Mouse (Mus musculus) layer of hippocampus, adult 8-10 months (tissue): ENCODE measurements around the gene Gm29776. TPM values are rescaled to one million over a fixed set of nuclear protein-coding genes. Genes with fewer than 3 reads are reported as not detected.

Experiments
- DNase-seq, 2 experiments: peaks; one replicate each; pipeline ENCODE4 v3.0.0; 2022; ENCODE audit warnings: low spot score in 2 of 2
- microRNA-seq, 2 experiments: library from miRNA; unstranded; fragments of <30 nt; microRNA quantifications; one replicate each; pipeline ENCODE4 v1.2.0; 2022
- total RNA-seq, 4 experiments: library from RNA; stranded (reverse); gene quantifications; 2 replicates each; pipeline ENCODE4 v1.2.4; 2022

Gm29776 gene
- total RNA-seq, 4 experiments from 2014 or later, result 0.18 TPM; not detected in 3

- DNase-seq, result no peak
These were observed 45.8 kb downstream of the Gm29776 start for GRCm38 (mm10) chr14:54652787-54653186.

GRCm38 (mm10) chr14:54651556-54651955 is 47.1 kb downstream of the Gm29776 start:
- DNase-seq, result no peak

GRCm38 (mm10) chr14:54650621-54651454 is 47.8 kb downstream of the Gm29776 start:
- peak; percentile 70 to 80 for DNase-seq

DNA sequence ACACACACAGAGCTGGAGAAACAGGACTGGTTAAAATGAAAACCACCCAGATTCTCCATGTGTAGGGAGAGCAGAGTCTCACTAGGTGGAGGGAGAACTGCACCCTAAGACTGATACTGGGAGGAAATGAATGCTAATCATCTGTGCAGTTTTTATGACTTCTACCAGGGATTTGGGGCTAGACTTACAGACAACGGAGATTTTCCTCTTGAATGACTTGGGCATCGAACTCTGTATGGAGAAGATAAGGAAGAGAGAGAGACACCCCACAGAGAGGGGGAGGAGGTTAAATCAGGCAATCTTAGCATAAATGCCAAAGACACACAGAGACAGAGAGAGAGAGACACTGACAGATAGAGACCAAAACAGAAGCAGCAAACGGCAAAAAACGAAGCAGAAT is 50.7 kb downstream of the Gm29776 start:
- no peak for DNase-seq

DNA sequence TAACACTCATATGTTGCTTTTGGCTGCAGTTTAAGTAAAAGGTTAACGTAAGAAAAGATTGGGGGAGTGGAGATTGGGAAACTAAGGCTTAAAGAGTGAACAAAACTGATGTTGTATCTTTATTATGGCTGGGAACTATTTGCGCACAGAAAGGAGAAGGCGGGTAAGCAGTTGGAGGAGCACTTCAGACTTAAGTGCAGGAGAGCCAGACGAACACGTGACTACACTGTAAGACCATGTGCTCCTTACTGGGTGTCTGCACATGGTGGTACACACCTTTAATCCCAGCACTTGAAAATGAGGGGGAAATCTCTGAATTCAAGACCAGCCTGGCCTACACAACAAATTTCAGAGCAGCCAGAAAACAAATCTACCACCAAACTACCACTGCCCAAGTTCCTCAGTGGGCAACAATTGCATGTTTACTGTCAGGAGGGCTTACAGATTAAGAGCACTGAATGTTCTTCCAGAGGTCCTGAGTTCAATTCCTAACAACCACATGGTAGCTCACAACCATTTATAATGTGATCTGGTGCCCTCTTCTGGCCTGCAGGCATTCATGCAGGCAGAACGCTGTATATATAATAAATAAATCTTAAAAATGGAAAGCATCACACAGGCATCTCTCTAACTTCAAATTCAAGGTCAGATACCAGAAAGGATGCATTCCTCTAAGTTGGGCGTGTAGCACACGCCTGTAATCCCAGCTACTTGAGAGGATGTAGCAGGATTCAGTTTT is 51.6 kb downstream of the Gm29776 start:
- no peak for DNase-seq

- no peak for DNase-seq
These were observed 52.2 kb downstream of the Gm29776 start for GRCm38 (mm10) chr14:54646455-54646854.

DNA sequence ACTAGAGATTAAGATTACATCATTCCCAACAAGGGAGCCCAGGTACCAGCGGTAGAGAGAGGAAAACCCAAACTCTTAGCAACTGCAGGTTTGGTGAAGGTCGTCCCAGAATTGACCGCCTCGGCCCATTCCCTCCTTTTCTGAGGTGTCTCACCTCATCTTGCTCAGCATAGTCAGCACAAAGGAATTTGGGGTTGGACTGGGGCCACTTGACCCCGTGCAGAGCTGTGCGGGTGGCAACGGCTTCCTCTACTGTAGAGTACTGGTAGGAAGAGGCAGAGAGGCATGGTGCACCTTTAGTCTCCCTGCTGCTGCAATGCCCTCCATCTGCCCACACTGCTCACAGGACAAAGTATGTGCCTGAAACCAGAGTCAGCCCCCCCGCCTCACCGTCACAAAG is 54.3 kb downstream of the Gm29776 start:
- no peak for DNase-seq

GRCm38 (mm10) chr14:54643011-54643410 is 55.6 kb downstream of the Gm29776 start:
- DNase-seq, result no peak

Small RNAs within 50 kb of the gene (microRNA-seq; reads per million reads assigned to microRNA genes)
- 0 to 0.32 reads per million in 2 experiments for gene Mir6948

Other genes starting within 250 kb of the Gm29776 start
- 10 to 100 TPM; 32.0 to 44.8 (median 36.7) TPM for gene Lrp10, start 234.7 kb downstream of the Gm29776 start, total RNA-seq
- gene Rem2, start 222.7 kb downstream of the Gm29776 start, total RNA-seq, result 10 to 100 TPM; 15.7 to 25.1 (median 18.7) TPM
- 10 to 100 TPM; 47.0 to 58.2 (median 51.9) TPM for gene Prmt5, start 181.3 kb downstream of the Gm29776 start, total RNA-seq
- gene Haus4, start 144.2 kb downstream of the Gm29776 start, total RNA-seq, result 1 to 10 TPM; 3.6 to 9.7 (median 4.9) TPM
- 1 to 10 TPM; 1.3 to 2.7 (median 1.9) TPM for gene Ajuba, start 121.3 kb downstream of the Gm29776 start, total RNA-seq
- 1 to 10 TPM; 4.4 to 7.8 (median 6.1) TPM for gene 4931414P19Rik, start 92.8 kb downstream of the Gm29776 start, total RNA-seq
- gene Psmb5, start 80.8 kb downstream of the Gm29776 start, total RNA-seq, result 100 to 1,000 TPM; 179 to 205 (median 193) TPM
- under 1 TPM in 3 of 4 experiments, not detected in 1; 0.14 to 0.51 (median 0.23) TPM for gene Psmb11, start 77.4 kb downstream of the Gm29776 start, total RNA-seq
- not detected for gene Gm17606, start 57.9 kb downstream of the Gm29776 start, total RNA-seq
- gene Cdh24, start 57.5 kb downstream of the Gm29776 start, total RNA-seq, result 10 to 100 TPM; 16.0 to 24.1 (median 20.7) TPM
- gene 1700123O20Rik, start 12.6 kb downstream of the Gm29776 start, total RNA-seq, result 10 to 100 TPM; 17.9 to 27.8 (median 23.7) TPM
- gene Acin1, start 11.9 kb downstream of the Gm29776 start, total RNA-seq, result 100 to 1,000 TPM; 190 to 255 (median 232) TPM
- gene Cebpe, start 13.3 kb upstream of the Gm29776 start, total RNA-seq, result not detected
- gene Slc7a8, start 83.1 kb upstream of the Gm29776 start, total RNA-seq, result 10 to 100 TPM; 49.8 to 67.2 (median 58.5) TPM
- not detected for gene Rnf212b, start 115.3 kb upstream of the Gm29776 start, total RNA-seq
- 10 to 100 TPM; 20.3 to 33.2 (median 26.2) TPM for gene Homez, start 172.1 kb upstream of the Gm29776 start, total RNA-seq
- gene Ppp1r3e, start 178.7 kb upstream of the Gm29776 start, total RNA-seq, result 10 to 100 TPM; 18.2 to 23.0 (median 22.2) TPM
- gene Bcl2l2, start 184.5 kb upstream of the Gm29776 start, total RNA-seq, result 100 to 1,000 TPM; 117 to 125 (median 121) TPM
- 10 to 100 TPM in 1 of 4 experiments, not detected in 3; 25.6 TPM for gene Gm20521, start 184.6 kb upstream of the Gm29776 start, total RNA-seq
- gene Pabpn1, start 193.7 kb upstream of the Gm29776 start, total RNA-seq, result 100 to 1,000 TPM; 260 to 320 (median 270) TPM
- gene Slc22a17, start 214.3 kb upstream of the Gm29776 start, total RNA-seq, result 100 to 1,000 TPM; 629 to 644 (median 642) TPM
- gene Efs, start 227.3 kb upstream of the Gm29776 start, total RNA-seq, result 10 to 100 TPM; 10.1 to 13.7 (median 12.4) TPM
- gene Il25, start 233.9 kb upstream of the Gm29776 start, total RNA-seq, result under 1 TPM in 1 of 4 experiments, not detected in 3; 0.47 TPM
- 10 to 100 TPM; 62.4 to 83.2 (median 76.3) TPM for gene Cmtm5, start 237.4 kb upstream of the Gm29776 start, total RNA-seq